Mouse (Mus musculus): ENCODE measurements around the gene Agpat4. TPM values are rescaled to one million over a fixed set of nuclear protein-coding genes. Genes with fewer than 3 reads are reported as not detected.

The Agpat4 gene
- polyA plus RNA-seq, 1 experiment from 2014 or later: 38.2 TPM

DNA sequence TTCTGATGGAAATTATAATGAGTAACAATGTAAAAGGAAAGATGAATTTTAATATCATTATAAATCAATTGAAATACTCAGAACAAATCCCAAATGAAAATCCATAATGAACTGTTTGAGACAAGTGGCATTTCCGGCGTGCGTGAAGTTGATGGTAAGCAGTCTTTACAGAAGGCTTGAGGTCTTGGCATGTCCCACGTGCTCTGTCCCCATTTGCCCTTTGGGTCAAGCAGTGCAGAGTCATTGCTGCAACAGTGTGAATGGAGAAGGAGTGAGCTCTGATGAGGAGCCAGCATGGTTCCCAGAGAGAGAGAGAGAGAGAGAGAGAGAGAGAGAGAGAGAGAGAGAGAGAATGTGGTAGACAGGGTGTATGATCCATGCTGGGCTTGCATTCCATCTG, 37.4 kb downstream of the Agpat4 start:
- WGBS: 95% methylated on average over 4 of the region's 4 CpGs
- Histone ChIP-seq H3K9me3 (replicated peaks) (no peaks in the 10 kb centered on the region), H3K4me3 (no peak overlapping the region), H3K27me3 (ENCODE audit: low read depth, poor library complexity, severe bottlenecking) (no peaks in the 10 kb centered on the region), H3K27ac (no peak overlapping the region), H3K4me1 (peaks cover 8% of the 10 kb centered on the region; the same call in 1 of the 2 replicates), H3K36me3 (peaks cover 77% of the 10 kb centered on the region)
- no peak for DNase-seq (ENCODE audit: low spot score)

DNA sequence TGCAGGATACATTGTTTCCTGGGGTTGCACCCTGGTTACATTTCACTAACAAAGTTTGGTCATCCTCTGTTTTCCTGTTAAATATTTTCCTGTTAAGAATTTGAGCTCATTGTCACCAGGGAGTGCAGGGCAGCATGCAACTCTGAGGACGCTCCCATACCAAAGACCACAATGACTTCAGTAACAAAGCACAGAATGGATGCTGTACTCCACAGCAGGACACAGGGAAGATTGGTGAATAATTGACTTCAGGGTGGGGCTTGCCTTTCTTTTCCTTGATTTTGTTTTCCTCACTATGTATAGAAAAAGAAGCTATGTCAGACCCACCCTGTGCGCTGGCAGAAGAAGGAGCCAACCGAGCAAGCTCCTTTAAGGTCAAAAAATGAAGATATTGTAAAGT, 38.2 kb downstream of the Agpat4 start:
- H3K27me3 ChIP-seq (ENCODE audit: low read depth, poor library complexity, severe bottlenecking): no peaks in the 10 kb centered on the region
- peaks cover 76% of the 10 kb centered on the region for H3K36me3 ChIP-seq
- no peak overlapping the region for H3K4me3 ChIP-seq
- H3K4me1 ChIP-seq: peaks cover 8% of the 10 kb centered on the region; the same call in 1 of the 2 replicates
- no peaks in the 10 kb centered on the region for H3K9me3 ChIP-seq (replicated peaks)
- no peak overlapping the region for H3K27ac ChIP-seq
- 91% methylated on average over 3 of the region's 3 CpGs for WGBS
- no peak for DNase-seq (ENCODE audit: low spot score)

DNA sequence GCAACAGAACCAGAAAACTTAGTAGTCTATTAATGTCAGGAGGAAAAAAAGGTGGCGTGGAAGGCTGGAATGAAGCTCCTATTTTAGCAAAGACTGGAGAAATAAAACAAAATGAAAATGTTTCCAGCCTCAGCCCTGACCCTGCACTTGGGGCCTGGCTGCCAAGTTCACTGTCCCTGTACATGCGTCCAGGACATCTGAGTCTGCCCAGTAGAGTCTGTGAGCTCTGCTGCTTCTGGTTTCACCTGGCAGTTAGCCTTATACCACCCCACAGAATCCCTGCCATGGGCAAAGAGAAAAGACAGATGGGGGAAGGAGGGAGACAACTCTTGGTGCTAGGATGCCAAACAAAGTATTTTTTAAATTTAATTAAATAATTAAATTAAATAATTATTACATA, 38.7 kb downstream of the Agpat4 start:
- H3K9me3 ChIP-seq (replicated peaks): no peaks in the 10 kb centered on the region
- H3K27ac ChIP-seq: no peak overlapping the region
- H3K36me3 ChIP-seq: peaks cover 70% of the 10 kb centered on the region
- no peak for DNase-seq (ENCODE audit: low spot score)
- H3K4me3 ChIP-seq: no peak overlapping the region
- 92% methylated on average over 2 of the region's 2 CpGs for WGBS
- H3K27me3 ChIP-seq (ENCODE audit: low read depth, poor library complexity, severe bottlenecking): no peaks in the 10 kb centered on the region
- H3K4me1 ChIP-seq: peaks cover 8% of the 10 kb centered on the region; the same call in 1 of the 2 replicates

DNA sequence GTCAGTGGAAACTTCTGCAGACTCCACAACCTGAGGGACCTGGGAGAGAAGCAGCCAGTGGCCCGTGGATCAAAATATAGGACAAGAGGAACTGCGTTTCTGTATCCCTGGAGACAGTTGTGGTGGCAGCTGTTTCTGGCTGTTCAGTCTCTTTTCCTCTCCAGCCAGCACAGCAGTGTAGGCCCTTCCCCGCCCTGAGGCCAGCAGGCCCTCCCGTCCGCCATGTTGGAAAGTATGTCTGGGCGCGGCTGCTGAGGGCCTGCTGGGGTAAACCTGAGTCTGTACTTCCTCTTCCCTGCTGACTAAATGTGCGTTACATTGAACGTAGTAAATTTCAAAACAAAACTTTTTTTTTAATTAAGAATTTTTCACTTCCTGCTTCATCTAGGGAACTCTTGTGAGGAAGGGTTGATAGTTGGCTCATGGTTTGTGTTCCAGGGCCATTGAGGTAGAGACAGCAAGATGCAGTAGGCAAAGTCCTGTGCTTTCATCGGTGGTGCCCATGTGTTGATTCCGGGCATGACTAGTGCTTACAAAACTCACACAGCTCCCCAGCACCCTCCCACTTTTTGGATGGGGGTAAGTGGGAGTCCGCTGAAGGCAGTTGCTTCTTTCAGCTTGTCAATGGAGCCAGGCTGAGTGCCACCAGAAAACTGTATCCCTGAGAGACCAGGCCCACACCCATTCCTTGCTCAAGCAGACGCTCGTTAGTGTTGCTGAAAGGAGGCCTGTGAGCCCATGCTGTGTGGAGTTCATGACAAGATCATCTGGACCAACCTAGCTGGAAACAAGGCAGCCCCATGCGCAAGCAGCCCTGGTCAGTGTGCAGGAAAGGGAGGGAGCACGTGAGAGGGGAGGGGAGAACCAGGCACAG, 40.9 kb downstream of the Agpat4 start:
- no peak for DNase-seq (ENCODE audit: low spot score)
- H3K9me3 ChIP-seq (replicated peaks): no peaks in the 10 kb centered on the region
- WGBS: 89% methylated on average over 16 of the region's 16 CpGs
- H3K36me3 ChIP-seq: peaks cover 48% of the 10 kb centered on the region
- 0 out of 2 replicates have a peak overlapping the region, but pooled peaks have one; percentile 6 for H3K27ac ChIP-seq
- no peaks in the 10 kb centered on the region for H3K27me3 ChIP-seq (ENCODE audit: low read depth, poor library complexity, severe bottlenecking)
- peaks cover 18% of the 10 kb centered on the region for H3K4me1 ChIP-seq
- H3K4me3 ChIP-seq: no peak overlapping the region

GRCm38 (mm10) chr17:12160061-12160421, 41.5 kb downstream of the Agpat4 start:
- DNase-seq (ENCODE audit: low spot score): no peak
- Histone ChIP-seq H3K9me3 (replicated peaks) (no peaks in the 10 kb centered on the region), H3K4me3 (no peak overlapping the region), H3K36me3 (peaks cover 42% of the 10 kb centered on the region), H3K27ac (0 out of 2 replicates have a peak overlapping the region, but pooled peaks have one; percentile 6), H3K27me3 (ENCODE audit: low read depth, poor library complexity, severe bottlenecking) (no peaks in the 10 kb centered on the region), H3K4me1 (peaks cover 18% of the 10 kb centered on the region)
- WGBS: 88% methylated on average over 5 of the region's 5 CpGs

DNA sequence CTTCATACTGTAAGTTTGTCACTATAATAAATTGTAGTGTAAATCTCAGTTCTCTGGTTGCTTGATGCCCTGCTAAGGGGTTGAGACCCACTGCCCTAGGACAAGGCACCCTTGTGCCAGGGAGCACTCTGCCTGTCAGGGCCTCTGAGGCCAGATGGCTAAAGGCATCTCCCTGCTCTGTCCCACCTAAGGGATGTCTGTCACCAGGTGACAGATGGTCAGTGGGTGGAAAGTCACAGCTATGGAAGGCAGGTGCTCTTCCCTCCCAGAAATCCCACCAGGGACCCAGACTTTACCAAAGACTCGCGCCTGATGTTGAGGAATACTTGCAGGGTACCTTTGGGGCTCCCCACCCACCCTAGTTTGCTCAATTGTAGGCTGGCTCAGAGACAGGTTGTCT, 42.0 kb downstream of the Agpat4 start:
- 97% methylated on average over 2 of the region's 2 CpGs for WGBS
- Histone ChIP-seq H3K27me3 (ENCODE audit: low read depth, poor library complexity, severe bottlenecking) (no peaks in the 10 kb centered on the region), H3K27ac (no peak overlapping the region), H3K9me3 (replicated peaks) (no peaks in the 10 kb centered on the region), H3K4me1 (peaks cover 18% of the 10 kb centered on the region), H3K36me3 (peaks cover 42% of the 10 kb centered on the region), H3K4me3 (no peak overlapping the region)
- no peak for DNase-seq (ENCODE audit: low spot score)

- H3K4me1 ChIP-seq: peaks cover 18% of the 10 kb centered on the region
- no peak overlapping the region for H3K4me3 ChIP-seq
- no peaks in the 10 kb centered on the region for H3K9me3 ChIP-seq (replicated peaks)
- DNase-seq (ENCODE audit: low spot score): no peak
- whole genome bisulfite sequencing: 94% methylated on average over 13 of the region's 13 CpGs
- H3K36me3 ChIP-seq: peaks cover 41% of the 10 kb centered on the region
- no peaks in the 10 kb centered on the region for H3K27me3 ChIP-seq (ENCODE audit: low read depth, poor library complexity, severe bottlenecking)
- no peak overlapping the region for H3K27ac ChIP-seq
Measured at GRCm38 (mm10) chr17:12160984-12161764, 42.7 kb downstream of the Agpat4 start.

- no peak overlapping the region for H3K4me3 ChIP-seq
- no peaks in the 10 kb centered on the region for H3K27me3 ChIP-seq (ENCODE audit: low read depth, poor library complexity, severe bottlenecking)
- no peak overlapping the region for H3K27ac ChIP-seq
- 97% methylated on average over 7 of the region's 7 CpGs for WGBS
- H3K9me3 ChIP-seq (replicated peaks): no peaks in the 10 kb centered on the region
- H3K36me3 ChIP-seq: peaks cover 36% of the 10 kb centered on the region
- H3K4me1 ChIP-seq: peaks cover 18% of the 10 kb centered on the region
- DNase-seq (ENCODE audit: low spot score): no peak
Measured at GRCm38 (mm10) chr17:12161877-12162276, 43.4 kb downstream of the Agpat4 start.

GRCm38 (mm10) chr17:12162824-12163223, 44.3 kb downstream of the Agpat4 start:
- DNase-seq (ENCODE audit: low spot score): no peak
- Histone ChIP-seq H3K27ac (no peak overlapping the region), H3K27me3 (ENCODE audit: low read depth, poor library complexity, severe bottlenecking) (no peaks in the 10 kb centered on the region), H3K4me3 (no peak overlapping the region), H3K36me3 (peaks cover 34% of the 10 kb centered on the region), H3K4me1 (peaks cover 18% of the 10 kb centered on the region), H3K9me3 (replicated peaks) (no peaks in the 10 kb centered on the region)
- 88% methylated on average over 4 of the region's 4 CpGs for WGBS

- DNase-seq (ENCODE audit: low spot score): no peak
Measured at GRCm38 (mm10) chr17:12163403-12163802, 44.9 kb downstream of the Agpat4 start.

GRCm38 (mm10) chr17:12163903-12164302, 45.4 kb downstream of the Agpat4 start:
- WGBS: 93% methylated on average over 7 of the region's 7 CpGs
- H3K27ac ChIP-seq: no peak overlapping the region
- H3K4me3 ChIP-seq: no peak overlapping the region
- peaks cover 27% of the 10 kb centered on the region for H3K4me1 ChIP-seq
- H3K9me3 ChIP-seq (replicated peaks): no peaks in the 10 kb centered on the region
- DNase-seq (ENCODE audit: low spot score): no peak
- peaks cover 28% of the 10 kb centered on the region for H3K36me3 ChIP-seq
- H3K27me3 ChIP-seq (ENCODE audit: low read depth, poor library complexity, severe bottlenecking): no peaks in the 10 kb centered on the region

More at GRCm38 (mm10) chr17:12163403-12163802, 44.9 kb downstream of the Agpat4 start:
- Histone ChIP-seq H3K27me3 (ENCODE audit: low read depth, poor library complexity, severe bottlenecking) (no peaks in the 10 kb centered on the region), H3K9me3 (replicated peaks) (no peaks in the 10 kb centered on the region), H3K4me3 (no peak overlapping the region), H3K36me3 (peaks cover 32% of the 10 kb centered on the region), H3K4me1 (peaks cover 22% of the 10 kb centered on the region), H3K27ac (no peak overlapping the region)
- 91% methylated on average over 13 of the region's 13 CpGs for WGBS

DNA sequence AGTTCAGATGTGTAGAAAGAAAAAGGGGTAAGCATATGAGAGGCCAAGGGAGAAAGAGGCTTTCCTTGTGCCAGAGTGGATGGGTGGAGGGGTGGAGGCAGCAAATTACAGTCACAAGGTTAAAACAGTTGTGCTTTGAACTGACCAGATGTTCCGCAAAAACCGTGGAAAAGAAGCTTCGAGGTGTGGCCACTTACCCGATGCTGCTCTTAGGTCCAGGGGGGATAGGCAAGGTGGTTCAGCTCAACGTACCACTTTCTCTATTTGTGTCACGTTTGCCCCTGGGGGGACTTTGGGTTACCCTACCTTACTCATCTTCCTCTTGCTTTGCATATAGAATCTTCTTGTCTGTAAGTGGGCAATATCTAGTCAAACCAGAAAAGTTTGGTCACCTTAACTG, 46.0 kb downstream of the Agpat4 start:
- Histone ChIP-seq H3K4me3 (no peak overlapping the region), H3K27me3 (ENCODE audit: low read depth, poor library complexity, severe bottlenecking) (no peaks in the 10 kb centered on the region), H3K36me3 (peaks cover 24% of the 10 kb centered on the region), H3K4me1 (peaks cover 29% of the 10 kb centered on the region), H3K27ac (no peak overlapping the region), H3K9me3 (replicated peaks) (no peaks in the 10 kb centered on the region)
- 91% methylated on average over 6 of the region's 6 CpGs for WGBS
- DNase-seq (ENCODE audit: low spot score): no peak
